Mouse (Mus musculus): ENCODE data around the gene Cys1.
A peak's percentile ranks its signal among the peaks of the same experiment; 100 is the strongest.
"Not testable (repeated sequence)": the region's sequence is repeated elsewhere in the genome, so short reads cannot be mapped to it uniquely, and the experiment has no call there.

The Cys1 gene

DNA sequence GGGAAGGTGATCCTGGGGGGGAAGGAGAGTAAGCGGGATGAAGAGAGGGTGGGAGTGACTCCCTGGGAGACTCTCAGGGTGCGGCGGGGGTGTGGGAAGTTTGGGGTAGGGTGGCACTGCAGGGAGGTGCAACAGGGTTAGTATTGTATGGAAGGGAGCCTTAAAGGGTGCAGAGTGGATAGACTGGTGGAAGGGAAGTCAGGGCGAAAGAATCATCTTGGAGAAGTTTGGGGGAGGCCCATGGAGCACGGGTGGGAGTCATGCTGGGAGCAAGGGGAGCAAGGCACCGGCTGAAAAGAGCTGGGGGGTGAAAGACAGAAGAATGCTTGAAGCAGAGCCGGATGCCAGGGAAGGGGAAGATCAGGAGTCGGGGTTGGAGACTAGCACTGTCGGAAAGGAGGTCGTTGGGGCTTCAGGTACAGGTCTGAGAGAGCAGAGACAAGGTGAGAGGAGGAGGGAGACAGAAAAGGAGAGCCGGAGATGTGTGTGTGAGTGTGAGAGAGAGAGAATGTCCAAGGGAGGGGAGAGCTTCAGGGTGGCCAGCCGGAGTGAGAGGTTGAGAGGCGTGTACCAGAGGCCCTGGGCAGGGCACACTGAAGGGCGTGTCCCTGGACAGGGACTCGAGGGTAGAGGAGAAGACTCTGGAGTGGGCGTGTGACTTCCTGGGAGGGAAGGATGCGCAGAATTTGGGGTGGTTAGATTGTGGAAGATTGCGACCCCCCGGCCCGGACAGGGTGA is at the start of gene Cys1:
Gene Cys1 (minus strand): TSS at position 528 of the 738 bp plus-strand sequence.
- DNase-seq (ENCODE audit: low read depth in 1 of 2, low spot score in 2 of 2): no peak

DNA sequence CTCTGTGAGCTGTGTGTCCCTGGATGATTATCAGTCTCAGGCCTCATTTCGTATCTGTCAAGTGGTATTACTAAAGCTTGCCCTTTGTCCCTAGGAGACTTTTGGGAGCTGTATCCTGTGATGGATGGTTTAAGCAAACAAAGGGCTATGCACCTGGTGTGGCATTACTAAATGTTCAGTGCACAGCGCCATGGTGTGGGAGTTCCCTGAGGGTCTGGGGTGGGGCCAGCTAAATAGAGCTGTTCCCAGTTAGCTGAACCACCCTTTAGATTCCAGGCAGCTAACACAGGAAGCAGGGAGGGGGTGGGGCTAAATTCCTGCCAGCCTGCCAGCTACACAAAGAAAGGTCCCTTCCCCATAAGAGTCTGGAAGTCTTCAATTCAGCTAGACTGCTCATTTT is 42.8 kb upstream of the Cys1 start:
- no peak for DNase-seq (ENCODE audit: low read depth in 1 of 2, low spot score in 2 of 2)

DNA sequence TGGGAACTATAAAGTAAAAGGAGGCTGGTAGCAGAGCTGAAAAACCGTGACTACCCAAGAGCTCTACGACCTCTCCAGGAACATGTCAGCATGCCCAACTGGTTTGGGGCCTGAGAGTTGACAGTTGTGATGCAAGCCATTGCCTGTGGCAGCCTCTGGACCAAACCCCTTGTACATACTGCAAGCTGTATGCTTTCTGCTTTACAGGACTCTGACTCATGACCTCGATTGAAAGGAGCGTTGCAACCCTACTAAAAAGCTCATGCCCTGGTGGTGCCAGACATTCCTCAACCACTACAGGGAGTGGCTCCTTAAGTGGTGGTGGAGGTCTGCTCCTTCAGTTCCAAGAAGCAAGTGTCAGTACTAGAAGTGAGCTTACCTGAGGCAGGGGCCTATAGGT is 42.2 kb upstream of the Cys1 start:
- no peak for DNase-seq (ENCODE audit: low read depth in 1 of 2, low spot score in 2 of 2)

DNA sequence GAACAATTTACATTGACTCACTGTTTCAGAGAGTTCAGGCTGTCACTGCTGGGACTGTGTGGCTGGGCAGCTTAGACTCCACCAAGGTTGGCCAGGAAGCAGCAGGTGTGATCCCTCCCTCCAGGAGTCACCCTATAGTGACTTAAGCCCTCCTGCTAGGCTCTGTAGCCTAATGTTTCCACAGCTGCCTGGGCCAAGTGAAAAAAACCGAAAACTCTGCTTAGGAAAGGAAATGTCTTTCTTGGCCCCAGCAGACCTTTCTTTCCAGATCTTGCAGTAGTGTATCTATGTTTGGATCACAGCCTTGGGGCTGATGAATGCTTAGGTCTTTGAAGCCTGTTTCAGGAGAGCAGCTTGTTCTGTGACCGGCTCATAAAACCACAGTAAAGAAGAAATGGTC is 41.8 kb upstream of the Cys1 start:
- DNase-seq (ENCODE audit: low read depth in 1 of 2, low spot score in 2 of 2): no peak

DNA sequence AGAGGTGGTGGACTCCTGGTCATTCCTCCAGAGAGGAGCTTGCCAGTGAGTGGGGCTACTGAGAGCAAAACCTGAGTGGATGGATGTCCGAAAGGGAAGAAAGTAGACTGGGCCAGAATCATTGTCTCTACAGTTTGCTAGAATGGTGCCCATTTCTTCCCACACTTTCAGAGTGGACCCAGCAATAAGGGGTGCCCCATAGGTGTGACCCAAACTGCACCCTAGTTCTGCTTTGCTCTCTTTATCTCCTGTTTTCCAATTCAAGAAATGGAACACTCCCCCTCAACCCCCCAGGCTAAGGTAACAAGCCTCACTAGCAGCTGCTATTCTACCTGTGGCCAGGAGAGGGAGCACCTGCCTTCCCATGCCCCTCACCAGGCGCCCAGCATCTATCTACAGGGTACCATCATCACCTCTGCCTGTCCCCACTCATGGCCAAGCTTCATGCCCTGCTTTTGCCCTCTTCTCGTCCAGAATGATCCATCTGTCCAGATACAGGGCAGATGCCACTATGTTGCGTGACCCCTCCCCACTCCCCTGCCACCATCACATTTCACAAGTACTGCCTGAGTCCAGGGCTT is 35.2 kb upstream of the Cys1 start:
- no peak for DNase-seq (ENCODE audit: low read depth in 1 of 2, low spot score in 2 of 2)

DNA sequence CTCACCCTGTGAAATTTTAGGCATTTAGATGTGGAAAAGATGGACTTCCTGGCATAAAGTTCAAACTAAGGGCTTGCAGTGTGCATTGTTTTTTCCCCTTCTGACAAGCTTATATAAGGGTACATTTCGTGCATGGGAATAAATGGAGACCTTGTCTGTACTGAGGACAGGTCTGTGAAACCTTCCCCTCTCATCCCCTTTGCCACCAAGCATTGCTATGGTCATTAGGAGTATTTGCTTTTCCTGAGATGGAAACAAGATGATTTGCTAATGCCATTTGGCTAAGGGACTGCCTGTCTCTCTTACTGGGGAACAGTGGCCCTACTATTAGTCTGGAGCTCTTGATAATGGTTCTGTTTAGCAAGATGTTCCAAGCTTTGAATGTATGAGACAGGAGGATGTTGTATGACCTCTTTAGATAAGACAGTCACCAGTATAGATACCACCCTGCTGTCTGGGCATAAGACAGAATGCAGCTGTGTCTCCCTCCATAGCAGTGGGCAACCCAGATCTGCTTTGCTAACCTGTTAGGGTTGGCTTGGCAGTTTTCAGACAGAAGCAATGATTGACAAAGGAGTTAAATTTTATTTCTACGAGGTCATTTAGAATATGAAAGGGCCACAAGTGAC is 33.8 kb upstream of the Cys1 start:
- DNase-seq (ENCODE audit: low read depth in 1 of 2, low spot score in 2 of 2): no peak

DNA sequence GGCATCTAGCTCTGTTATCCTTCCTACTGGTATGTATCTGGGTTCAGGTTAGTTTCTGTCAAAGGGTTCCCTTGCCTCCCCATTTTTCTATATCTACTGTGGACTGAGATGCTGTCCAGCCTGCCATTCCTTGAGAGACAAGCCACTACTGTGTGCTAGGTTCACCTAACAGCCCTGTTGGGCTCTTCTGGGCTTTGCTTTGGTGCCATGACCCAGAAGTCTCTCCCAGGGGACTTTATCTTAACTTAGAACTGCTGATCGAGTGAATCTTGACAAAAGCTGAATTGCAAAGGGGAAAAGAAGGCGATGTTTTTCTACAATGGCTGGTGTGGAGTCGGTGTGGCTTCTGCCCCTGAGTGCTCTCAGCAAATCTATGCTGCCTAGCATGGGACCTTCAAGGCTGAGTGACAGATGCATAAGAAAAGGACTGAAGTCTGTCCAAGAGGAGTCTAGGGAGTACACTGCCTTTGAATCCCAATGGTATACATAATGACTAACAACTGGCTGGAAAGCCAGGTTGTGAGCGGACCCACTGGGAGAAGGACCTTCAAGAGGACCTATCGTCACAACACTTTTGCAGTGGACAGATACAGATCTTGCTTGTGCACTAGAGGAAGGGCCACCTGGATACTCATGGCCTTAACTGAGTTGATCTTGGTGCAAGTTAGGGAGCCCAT is 33.1 kb upstream of the Cys1 start:
- no peak for DNase-seq (ENCODE audit: low read depth in 1 of 2, low spot score in 2 of 2)

DNA sequence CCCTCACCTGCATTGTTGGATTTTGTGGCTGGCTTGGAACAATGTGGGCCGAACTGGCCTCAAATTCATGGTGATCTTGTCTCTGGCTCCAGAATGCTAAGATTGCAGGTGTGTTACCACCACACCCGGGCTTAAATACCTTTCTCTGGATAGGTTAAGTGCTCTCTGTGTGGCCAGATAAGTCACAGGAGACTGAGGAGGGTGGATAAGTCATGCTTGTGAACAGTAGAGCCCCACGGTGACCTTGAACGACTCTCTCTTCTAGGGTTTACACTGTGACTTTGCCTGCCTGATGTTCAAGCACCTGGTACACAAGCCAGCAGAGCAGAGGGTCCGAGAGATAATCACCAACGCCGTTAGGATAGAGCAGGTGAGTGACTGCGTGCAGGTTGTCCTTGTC is 30.8 kb upstream of the Cys1 start:
- no peak for DNase-seq (ENCODE audit: low read depth in 1 of 2, low spot score in 2 of 2)

DNA sequence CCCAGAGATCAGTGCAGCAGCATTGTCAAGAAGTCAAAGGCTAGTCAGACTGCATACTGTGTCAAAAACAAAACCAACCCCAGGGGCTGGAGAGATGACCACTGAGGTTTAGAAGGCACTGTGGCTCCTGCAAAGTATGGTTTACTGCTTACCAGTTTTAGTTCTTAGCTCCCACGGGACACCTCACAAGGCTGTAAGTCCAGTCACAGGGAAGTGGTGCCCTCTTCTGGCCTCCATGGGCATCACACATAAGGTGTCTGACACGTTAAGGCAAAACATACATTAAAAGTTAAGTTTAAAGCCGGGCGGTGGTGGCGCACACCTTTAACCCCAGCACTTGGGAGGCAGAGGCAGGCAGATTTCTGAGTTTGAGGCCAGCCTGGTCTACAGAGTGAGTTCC is 29.1 kb upstream of the Cys1 start:
- DNase-seq (ENCODE audit: low read depth in 1 of 2, low spot score in 2 of 2): no peak

DNA sequence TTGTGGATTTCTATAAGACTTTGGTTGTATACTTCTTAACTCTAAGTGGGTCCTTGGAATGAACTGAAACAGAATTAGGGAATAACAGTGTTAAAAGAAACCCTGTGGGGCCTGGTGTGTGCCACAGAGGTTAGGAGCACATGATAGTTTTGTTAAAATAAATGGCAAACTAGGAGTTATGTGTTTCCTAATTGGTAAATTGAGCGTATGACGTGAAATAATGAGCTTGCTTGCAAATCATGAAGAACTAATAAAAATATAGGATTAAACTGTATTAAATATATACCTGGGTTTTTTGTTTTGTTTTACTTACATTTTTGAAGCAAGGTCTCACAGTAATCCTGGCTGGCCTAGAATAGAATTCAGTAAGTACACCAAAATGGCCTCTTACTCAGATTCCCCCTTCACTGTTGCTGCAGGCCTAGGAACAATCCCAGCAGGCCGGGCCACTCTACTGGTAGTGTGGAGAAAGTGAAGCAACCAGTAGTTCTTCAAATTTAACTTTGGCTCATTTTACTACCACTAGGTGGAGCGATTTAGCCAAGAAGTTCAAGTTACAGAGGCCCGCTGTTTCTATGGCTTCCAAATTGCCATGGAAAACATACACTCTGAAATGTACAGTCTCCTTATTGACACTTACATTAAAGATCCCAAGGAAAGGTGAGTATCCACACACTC is 28.4 kb upstream of the Cys1 start:
- peak; percentile 24 to 41 for DNase-seq (ENCODE audit: low read depth in 1 of 2, low spot score in 2 of 2)

DNA sequence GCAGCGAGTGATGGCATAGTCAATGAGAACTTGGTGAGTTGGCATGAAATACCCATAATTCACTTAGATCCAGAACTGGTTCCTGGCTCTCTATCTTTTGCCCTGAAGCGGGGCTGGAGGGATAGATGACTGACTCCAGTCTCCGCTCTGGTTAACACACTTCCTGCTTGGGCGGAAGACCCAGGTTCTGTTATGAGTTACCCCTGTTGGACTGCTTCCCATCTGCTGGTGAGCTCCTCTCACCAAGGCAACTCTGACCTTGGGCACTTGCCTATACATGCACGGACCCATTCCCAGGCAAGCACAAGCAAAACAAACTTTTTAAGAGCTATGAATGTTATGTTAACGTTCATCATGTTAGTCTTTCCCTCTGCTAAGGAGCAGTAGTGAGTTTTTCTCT is 27.8 kb upstream of the Cys1 start:
- no peak for DNase-seq (ENCODE audit: low read depth in 1 of 2, low spot score in 2 of 2)

DNA sequence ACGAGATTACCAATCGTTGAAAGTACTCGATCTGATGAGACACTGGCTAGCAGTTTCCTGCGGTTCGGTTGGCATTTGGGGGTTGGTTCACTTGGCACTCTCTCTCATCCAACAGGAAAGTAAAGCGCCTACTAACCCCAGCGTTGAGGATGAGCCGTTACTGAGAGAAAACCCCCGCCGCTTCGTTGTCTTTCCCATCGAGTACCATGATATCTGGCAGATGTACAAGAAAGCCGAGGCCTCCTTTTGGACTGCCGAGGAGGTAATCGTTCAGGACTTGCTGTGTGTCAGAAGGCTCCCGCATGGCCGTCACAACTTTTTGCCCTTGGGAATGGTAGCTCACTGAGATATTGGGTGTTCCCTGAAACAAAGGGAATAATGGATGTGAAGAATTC is 27.2 kb upstream of the Cys1 start:
- DNase-seq (ENCODE audit: low read depth in 1 of 2, low spot score in 2 of 2): no peak

DNA sequence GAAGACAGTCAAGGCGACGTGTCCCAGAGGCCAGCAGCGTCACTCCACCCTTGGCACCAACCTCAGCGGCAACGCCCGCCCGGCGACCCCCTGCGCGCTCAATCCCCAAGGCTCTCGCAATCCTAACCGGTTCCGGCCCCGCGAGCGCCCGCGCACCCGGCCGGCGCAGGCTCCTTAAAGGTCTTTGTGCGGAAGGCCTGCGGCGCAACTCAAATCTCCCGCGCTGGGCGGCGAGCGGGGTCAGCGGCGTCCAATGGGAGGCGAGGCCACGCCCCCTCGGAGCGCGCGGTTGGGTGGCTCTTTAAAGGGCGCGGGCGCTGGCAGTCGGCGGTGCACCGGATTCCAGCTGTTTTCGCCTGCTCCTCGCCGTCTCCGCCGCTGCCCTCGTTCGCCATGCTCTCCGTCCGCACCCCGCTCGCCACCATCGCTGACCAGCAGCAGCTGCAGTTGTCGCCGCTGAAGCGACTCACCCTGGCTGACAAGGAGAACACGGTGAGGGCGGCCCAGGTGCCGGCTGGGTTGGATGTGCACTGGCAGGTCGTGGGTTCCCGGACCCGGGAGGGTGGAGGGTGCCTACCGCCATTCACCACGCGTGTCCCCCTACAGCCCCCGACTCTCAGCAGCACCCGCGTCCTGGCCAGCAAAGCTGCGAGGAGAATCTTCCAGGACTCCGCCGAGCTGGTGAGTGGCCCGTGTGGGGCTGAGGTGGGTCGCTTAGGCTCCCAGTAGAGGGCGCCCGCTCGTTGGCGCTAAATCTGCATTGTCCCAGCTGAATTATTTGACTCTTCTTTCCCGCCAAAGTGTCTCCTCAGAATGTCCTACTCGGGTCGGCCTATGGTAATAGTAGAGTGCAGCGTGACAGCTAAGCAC is 26.6 kb upstream of the Cys1 start, which contains the start of gene Rrm2:
Gene Rrm2 (plus strand): TSS at position 288 of the 870 bp plus-strand sequence.
- peak; percentile 86 to 87 for DNase-seq (ENCODE audit: low read depth in 1 of 2, low spot score in 2 of 2)

DNA sequence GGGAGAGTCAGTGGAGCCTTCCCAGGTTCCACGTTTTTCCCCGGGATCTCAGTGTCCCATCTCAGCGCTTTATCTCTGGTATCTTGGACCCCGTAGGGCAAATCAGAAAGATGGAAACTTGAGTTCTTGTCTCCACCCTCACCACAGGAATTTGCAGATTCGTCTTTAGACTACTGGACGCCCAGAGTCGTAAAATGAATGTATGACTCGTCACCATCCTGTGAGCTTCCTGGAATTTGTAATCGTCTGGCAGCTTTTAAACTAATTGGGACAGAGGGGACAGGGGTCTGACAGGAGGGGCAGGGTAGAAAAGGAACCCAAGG is 25.8 kb upstream of the Cys1 start:
- DNase-seq (ENCODE audit: low read depth in 1 of 2, low spot score in 2 of 2): no peak

DNA sequence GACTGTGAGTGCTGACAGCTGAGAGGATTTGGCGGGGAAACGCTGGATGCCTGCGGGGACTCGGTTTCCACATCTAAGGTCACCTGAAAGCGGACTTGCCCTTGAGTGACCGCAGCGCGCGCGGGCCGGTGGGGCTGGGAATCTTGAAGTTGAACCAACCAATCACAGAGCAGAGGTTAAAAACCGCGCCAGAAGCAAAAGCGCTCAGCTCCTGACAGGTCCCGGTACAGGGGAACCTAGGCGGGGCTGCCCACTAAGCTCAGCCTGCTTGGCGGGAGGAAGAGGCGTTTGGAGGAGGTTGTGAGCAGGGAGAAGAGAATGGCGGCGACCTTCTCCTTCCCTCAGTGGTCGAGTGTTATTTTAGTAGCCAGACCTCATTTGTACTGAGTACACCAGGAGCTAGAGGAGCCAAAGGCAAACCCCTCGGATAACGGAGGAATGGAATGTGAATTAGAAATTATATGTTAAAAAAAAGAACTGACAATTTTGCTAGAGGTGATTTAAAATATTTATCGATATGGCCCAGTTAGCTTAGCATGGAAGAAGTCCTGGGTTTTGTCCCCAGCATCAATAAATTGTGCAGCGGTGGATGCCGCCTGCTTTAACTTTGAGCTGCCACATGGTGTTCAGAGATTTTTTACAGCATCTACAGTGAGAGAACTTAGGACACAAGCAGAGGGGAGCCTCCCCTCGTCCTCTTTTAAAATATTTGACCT is 25.3 kb upstream of the Cys1 start:
- peak in 1 of 2 experiments; percentile 17 for DNase-seq (ENCODE audit: low read depth in 1 of 2, low spot score in 2 of 2)

DNA sequence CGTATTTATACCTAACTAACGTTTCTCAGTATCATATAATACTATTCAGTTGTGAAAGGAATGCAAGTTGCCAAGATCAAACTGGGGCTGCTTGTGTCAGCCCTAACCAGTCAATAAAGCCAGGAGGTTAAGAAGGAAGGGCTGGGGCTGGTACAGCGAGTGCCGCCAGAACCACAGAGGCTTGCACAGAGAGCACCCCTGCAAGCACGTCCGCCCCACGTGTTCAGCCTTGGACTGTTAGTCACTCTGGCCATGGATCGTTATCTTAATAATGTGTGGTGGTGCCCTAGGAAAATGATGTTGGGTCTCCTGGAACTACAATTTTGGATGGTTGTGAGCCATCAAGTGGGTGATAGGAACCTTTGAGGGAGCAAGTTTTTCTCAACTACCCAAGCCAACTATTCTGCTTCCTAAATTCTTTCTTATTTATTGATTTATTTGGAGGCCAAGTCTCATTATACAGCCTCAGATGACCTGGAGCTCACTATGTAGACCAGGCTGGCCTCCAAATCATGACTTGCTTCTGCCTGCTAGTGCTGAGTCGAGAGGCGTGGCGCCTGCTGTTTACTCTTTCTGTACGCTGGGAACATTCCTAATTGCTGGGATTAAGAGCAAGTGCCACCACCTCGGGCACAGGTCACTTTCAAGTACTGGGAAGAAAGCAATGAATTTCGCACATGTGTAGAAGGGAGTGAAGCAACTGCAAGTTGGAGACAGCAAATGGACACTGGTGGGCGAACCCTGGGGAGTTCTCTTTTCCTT is 24.1 kb upstream of the Cys1 start:
- DNase-seq (ENCODE audit: low read depth in 1 of 2, low spot score in 2 of 2): no peak

DNA sequence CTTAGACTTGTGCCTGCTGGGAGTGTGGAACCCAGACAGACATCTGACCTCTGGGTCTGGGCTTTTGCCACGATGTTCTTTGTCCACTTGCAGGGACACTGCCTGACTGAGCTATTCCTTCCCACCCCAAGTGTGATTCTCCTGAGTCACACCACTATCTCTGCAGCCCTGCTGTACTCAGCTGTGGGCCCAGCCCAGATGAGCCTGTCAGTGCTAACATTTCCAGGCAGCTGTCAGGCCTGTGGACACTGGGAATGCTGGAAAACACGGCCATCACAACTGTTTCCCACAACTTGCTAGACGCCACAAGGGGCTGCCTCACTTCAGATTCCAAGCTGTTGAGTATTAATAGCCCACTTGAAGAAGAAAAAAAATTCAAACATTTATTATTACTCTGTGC is 21.4 kb upstream of the Cys1 start:
- no peak for DNase-seq (ENCODE audit: low read depth in 1 of 2, low spot score in 2 of 2)

DNA sequence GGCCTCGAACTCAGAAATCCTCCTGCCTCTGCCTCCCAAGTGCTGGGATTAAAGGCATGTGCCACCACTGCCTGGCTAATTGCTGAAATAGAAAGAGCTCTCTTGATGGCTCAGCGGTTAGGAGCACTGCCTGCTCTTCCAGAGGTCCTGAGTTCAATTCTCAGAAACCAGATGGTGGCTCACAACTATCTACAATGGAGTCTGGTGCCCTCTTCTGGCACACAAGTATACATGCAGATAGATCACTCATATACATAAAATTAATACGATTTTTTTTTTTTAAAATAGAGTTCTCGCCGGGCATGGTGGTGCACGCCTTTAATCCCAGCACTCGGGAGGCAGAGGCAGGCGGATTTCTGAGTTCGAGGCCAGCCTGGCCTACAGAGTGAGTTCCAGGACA is 20.0 kb upstream of the Cys1 start:
- not testable (repeated sequence) for DNase-seq (ENCODE audit: low read depth in 1 of 2, low spot score in 2 of 2)

DNA sequence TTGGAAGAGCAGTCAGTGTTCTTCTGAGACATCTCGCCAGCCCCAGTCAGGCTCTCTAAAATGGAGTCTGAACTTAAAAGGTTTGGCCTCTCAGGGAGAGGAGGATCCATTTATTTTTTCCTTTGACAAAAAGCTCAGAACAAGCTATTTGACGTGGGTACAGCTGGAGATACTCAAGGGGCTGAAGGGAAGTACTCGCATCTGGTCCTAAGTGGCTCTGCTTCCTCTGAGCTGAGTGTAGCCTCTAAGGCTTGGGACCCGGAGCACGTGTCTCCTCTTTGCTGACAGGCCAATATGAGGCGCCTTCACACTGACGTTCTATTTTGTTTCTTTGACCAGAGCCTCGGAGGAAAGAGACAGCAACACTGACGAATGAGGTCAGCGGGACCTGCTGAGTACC is 18.0 kb upstream of the Cys1 start:
- no peak for DNase-seq (ENCODE audit: low read depth in 1 of 2, low spot score in 2 of 2)
